Mouse (Mus musculus) right cerebral cortex, postnatal 4 days (tissue): Measurements from ENCODE around the gene Marcks.

Source experiments
- DNase-seq: peaks from one replicate; pipeline ENCODE4 v3.0.0-alpha.2; 2022

Gene Marcks

GRCm38 (mm10) chr10:37138778-37139442 is at the start of gene Marcks:
Gene Marcks, minus strand, starts transcription at chr10:37138920.
- peak; percentile 90 for DNase-seq

GRCm38 (mm10) chr10:37177071-37177470 is 38.4 kb upstream of the Marcks start:
- DNase-seq = no peak

- DNase-seq = no peak
Observed at GRCm38 (mm10) chr10:37172416-37172950, 33.8 kb upstream of the Marcks start.

- DNase-seq = no peak
Observed at GRCm38 (mm10) chr10:37171711-37172415, 33.1 kb upstream of the Marcks start.

- DNase-seq = no peak
Observed at GRCm38 (mm10) chr10:37170878-37171277, 32.2 kb upstream of the Marcks start.

DNA sequence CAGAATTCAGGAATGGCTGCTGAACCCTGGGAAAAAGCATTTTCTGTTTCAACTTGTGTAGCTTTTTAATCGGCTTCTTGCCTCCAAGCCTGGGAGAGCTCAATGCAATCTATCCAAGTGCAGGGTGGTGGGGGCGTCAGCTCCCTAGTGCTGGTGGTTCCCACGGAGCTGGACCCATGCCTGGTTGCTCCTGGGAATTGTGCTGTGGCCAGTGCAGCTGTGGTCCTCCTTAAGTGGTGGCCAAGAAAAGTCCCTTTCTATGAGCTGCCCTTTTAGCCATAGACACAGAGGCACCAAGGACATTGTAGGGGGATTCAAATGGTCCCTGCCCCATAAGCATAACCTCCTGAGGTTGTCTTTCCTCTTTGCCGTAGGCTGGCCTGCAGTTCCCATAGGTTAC is 31.7 kb upstream of the Marcks start:
- DNase-seq = peak; percentile 44

- no peak for DNase-seq
Observed at GRCm38 (mm10) chr10:37167527-37167926, 28.8 kb upstream of the Marcks start.

GRCm38 (mm10) chr10:37159731-37160130 is 21.0 kb upstream of the Marcks start:
- no peak for DNase-seq

GRCm38 (mm10) chr10:37157156-37157555 is 18.4 kb upstream of the Marcks start:
- no peak for DNase-seq

GRCm38 (mm10) chr10:37155131-37155530 is 16.4 kb upstream of the Marcks start:
- no peak for DNase-seq

- DNase-seq = no peak
Observed at GRCm38 (mm10) chr10:37151539-37152271, 13.0 kb upstream of the Marcks start.

- DNase-seq = no peak
Observed at GRCm38 (mm10) chr10:37148016-37148415, 9.3 kb upstream of the Marcks start.

- DNase-seq = no peak
Observed at GRCm38 (mm10) chr10:37145456-37145855, 6.7 kb upstream of the Marcks start.

DNA sequence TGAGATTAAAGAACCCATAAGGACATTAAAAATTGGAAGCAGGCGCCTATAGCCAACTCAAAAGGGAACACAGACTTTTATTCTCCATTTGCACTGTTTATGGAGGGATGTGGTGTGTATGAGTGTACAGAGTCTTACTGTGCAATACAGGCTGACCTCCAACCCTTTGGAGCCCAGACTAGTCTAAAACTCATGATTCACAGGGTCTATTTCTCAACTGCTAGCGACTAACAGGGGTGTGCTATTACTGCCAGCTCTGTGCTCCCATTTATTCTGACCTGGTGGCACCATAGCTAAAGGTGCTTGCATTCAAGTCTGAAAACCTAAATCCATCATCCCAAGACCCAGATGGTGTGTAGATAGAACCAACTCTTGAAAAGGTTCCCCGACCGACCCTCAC is 2.9 kb upstream of the Marcks start:
- no peak for DNase-seq

GRCm38 (mm10) chr10:37140736-37141451 is 2.2 kb upstream of the Marcks start:
- peak; percentile 98 for DNase-seq

DNA sequence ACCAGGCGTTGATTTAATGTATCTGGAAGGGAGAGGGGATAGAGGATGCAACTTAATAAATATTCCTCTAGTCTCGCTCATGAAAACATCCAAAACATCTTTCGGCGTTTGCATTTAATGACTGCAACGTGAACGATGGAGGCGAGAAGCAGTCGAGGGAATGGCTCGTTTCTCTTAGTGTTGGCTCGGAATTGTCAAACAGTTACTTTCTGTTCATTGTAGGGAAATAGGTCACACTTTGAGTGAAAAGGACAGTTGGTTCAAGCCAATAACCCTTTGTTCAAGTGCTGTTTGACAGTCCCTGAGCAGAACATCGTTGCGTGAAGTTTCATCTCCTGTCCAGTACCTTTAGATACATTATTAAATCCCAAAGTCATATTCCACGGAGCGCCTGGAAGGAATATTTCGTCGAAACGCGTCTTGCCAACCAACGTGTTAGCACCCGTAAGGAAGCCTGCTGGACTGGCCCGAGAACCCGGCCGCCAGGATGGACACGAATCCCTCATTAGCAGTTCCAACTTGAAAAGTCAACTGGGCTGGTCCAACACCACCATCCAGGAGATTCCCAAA is 1.5 kb upstream of the Marcks start:
- DNase-seq = no peak

GRCm38 (mm10) chr10:37139443-37140165 is 884 bp upstream of the Marcks start:
- DNase-seq = peak; percentile 34

DNA sequence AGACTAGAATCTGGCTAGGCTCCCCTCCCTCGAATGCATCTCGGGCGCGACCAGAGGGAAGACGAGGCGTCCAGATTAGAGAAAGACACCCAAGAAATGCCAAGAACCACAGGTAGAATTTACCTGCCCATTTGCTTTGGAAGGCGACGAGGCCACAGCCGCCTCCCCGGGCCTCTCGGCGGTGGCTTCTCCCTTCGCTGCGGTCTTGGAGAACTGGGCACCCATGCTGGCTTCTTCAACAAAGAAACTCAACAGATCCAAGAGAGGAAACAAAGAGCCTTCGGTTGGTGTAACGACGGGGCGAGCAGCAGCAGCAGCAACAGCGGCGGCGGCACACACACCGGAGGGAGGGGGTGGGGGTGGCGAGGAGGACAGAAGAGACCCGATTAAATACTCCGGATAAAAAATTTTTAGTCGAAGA is 399 bp downstream of the Marcks start:
- DNase-seq = peak; percentile 56

GRCm38 (mm10) chr10:37137531-37138310 is 999 bp downstream of the Marcks start:
- peak; percentile 70 for DNase-seq

- DNase-seq = peak; percentile 95
Observed at GRCm38 (mm10) chr10:37136981-37137518, 1.7 kb downstream of the Marcks start.
